Mouse (Mus musculus) kidney, adult 2 months (tissue): ENCODE measurements around the gene Samd11. TPM values are rescaled to one million over a fixed set of nuclear protein-coding genes. Genes with fewer than 3 reads are reported as not detected.

Source experiments
- DNase-seq: peaks from one replicate; pipeline ENCODE4 v3.0.0; 2021
- H3K27ac ChIP-seq: fragments of 200-500 bp; 2 replicates; pipeline ENCODE4 v1.5.1; 2012; ENCODE audit warnings: low read depth, low read length, control low read depth, inconsistent platforms; ENCODE audit not compliant: insufficient read depth
- H3K27me3 ChIP-seq: fragments of 200-500 bp; replicated peaks from 2 replicates; pipeline ENCODE4 v1.6.1; 2012; ENCODE audit warnings: mild to moderate bottlenecking, moderate library complexity, low read length, inconsistent platforms; ENCODE audit not compliant: control insufficient read depth, insufficient read depth
- H3K36me3 ChIP-seq: fragments of 200-500 bp; 2 replicates; pipeline ENCODE4 v1.6.1; 2012; ENCODE audit warnings: mild to moderate bottlenecking, moderate library complexity, low read length, inconsistent platforms; ENCODE audit not compliant: control insufficient read depth, insufficient read depth
- H3K4me1 ChIP-seq: fragments of 200-500 bp; 2 replicates; pipeline ENCODE4 v1.6.1; 2011; ENCODE audit warnings: low read length; ENCODE audit not compliant: control insufficient read depth, insufficient read depth
- H3K4me3 ChIP-seq: fragments of 200-500 bp; 2 replicates; pipeline ENCODE4 v1.5.1; 2011; ENCODE audit warnings: mild to moderate bottlenecking, low read depth, low read length, control low read depth; ENCODE audit not compliant: insufficient read depth
- CTCF ChIP-seq: fragments of 200-500 bp; conservative IDR thresholded peaks from 2 replicates; pipeline ENCODE4 v1.5.1; 2011; ENCODE audit warnings: low read depth, mild to moderate bottlenecking, control low read depth, low read length, moderate library complexity, mixed read lengths; ENCODE audit not compliant: insufficient read depth, insufficient read length
- POLR2A ChIP-seq: fragments of 200-500 bp; IDR thresholded peaks from one replicate; pipeline ENCODE4 v1.6.1; 2011; ENCODE audit warnings: low read depth, low read length, control low read depth
- WGBS: fragments of 180-500 bp; shearing (Covaris S2); methylation state at CpG from one replicate; pipeline ENCODE4 v1.1.7; 2018; 5-methylcytosine and 5-hydroxymethylcytosine counted together
- polyA plus RNA-seq: library from polyadenylated mRNA; depleted of rRNA; stranded (reverse); fragments of >200 nt; gene quantifications from 2 replicates; pipeline ENCODE4 v1.2.3, GENCODE M21; 2012

Gene Samd11
- polyA plus RNA-seq, 1 experiment: 0.39 TPM

DNA sequence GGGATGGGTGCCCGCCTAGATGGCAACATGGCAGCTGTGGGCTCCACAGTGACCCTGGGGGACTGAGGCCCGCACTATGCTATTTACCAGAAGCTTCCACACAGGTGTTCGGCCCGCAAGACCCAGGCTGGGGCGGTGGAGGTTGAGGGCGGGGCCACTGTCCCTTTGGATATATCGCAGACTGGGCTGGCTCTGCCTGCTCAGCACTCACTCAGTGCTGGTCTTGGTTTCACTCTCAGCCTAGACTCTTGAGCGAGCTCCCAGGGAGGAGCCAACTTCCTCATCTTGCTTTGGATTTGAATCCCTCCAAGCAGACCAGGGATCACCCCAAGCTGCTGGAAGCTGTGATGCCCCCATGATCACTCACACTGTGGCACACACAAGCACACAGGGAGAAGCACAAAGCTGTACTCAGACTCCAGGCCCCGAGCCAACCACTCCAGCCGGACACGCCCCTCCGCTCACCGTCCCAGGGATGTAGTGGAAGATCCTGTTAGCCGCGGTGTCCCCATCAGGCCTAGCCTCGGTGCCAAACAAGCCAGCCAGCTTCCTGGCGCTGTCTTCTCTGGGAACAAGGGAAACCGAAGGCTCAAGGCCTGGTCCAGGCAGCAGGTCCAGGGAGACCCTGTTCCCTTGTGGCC, 27.6 kb downstream of the Samd11 start:
- peak; percentile 35 for DNase-seq
- Histone ChIP-seq H3K27me3 (no peaks in the 10 kb centered on the region), H3K4me1 (no peaks in the 10 kb centered on the region), H3K36me3 (no peaks in the 10 kb centered on the region), H3K4me3 (peak overlapping the region; percentile 15; the same call in 1 of the 2 replicates), H3K27ac (no peak overlapping the region)
- TF ChIP-seq POLR2A (no peak), CTCF (no peak)
- WGBS: 47% methylated on average over 18 of the region's 18 CpGs

DNA sequence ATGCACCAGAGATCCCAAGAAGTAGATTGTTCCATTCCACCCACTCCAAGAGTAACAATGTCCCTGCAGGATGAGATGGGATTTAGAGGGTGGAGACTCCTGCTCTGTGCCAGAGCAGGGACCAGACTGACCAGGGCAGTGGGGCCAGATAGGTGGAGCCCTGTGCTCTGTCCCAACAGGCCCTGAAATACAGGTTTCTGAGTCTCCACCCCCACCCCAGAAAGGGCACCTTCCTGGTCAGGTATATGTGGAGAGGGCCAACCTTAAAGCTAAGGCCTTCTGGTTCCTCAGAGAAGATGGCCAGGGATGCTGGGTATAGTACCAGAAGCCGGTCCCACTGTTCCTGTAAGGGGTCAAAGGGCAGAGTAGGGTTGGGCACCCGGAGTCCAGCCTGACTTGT, 31.2 kb downstream of the Samd11 start:
- Histone ChIP-seq H3K27ac (no peak overlapping the region), H3K4me1 (no peaks in the 10 kb centered on the region), H3K27me3 (no peaks in the 10 kb centered on the region), H3K36me3 (no peaks in the 10 kb centered on the region), H3K4me3 (no peak overlapping the region)
- DNase-seq: no peak
- no peak for TF ChIP-seq CTCF
- TF ChIP-seq POLR2A: no peak
- 78% methylated on average over 2 of the region's 2 CpGs for WGBS

DNA sequence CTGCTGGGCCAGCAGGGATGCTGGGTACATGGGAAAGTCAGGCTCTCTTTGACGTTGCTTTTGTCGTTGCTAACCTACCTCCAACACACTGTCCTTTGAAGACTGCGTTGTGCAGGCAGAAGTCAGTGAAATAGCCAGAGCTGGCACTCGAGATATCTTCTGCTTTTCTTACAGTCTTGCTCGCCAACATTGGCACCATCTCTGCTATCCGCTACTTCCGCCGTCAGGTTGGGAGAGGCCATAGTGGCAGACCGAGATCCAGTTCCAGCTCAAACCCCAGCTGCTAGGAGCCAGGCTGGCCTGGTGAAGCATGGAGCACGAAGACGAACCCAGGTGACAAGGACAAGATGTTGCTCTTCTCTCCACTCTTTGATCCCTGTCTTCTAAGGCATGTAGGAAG, 35.5 kb downstream of the Samd11 start:
- Histone ChIP-seq H3K36me3 (no peaks in the 10 kb centered on the region), H3K4me3 (no peak overlapping the region), H3K27me3 (no peaks in the 10 kb centered on the region), H3K27ac (no peak overlapping the region), H3K4me1 (no peaks in the 10 kb centered on the region)
- TF ChIP-seq POLR2A (no peak), CTCF (no peak)
- no peak for DNase-seq
- WGBS: 88% methylated on average over 11 of the region's 11 CpGs

DNA sequence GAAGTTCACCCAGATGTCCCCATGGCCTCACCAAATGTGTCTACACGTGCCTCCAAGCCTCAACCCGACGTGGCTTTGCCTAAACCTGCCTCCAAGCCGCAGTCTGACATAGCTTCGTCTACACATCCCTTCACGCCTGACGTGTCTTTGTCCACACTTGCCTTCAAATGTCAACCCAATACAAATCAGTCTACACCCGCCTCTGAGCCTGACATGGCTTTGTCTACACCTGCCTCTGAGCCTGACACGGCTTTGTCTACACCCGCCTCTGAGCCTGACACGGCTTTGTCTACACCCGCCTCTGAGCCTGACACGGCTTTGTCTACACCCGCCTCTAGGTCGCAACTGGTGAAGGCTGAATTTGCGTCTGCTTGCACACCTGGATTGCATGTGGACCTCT, 37.6 kb downstream of the Samd11 start:
- Histone ChIP-seq H3K36me3 (no peaks in the 10 kb centered on the region), H3K27ac (no peak overlapping the region), H3K4me1 (no peaks in the 10 kb centered on the region), H3K27me3 (no peaks in the 10 kb centered on the region), H3K4me3 (no peak overlapping the region)
- no peak for DNase-seq
- TF ChIP-seq CTCF (no peak), POLR2A (no peak)
- 88% methylated on average over 16 of the region's 16 CpGs for WGBS

DNA sequence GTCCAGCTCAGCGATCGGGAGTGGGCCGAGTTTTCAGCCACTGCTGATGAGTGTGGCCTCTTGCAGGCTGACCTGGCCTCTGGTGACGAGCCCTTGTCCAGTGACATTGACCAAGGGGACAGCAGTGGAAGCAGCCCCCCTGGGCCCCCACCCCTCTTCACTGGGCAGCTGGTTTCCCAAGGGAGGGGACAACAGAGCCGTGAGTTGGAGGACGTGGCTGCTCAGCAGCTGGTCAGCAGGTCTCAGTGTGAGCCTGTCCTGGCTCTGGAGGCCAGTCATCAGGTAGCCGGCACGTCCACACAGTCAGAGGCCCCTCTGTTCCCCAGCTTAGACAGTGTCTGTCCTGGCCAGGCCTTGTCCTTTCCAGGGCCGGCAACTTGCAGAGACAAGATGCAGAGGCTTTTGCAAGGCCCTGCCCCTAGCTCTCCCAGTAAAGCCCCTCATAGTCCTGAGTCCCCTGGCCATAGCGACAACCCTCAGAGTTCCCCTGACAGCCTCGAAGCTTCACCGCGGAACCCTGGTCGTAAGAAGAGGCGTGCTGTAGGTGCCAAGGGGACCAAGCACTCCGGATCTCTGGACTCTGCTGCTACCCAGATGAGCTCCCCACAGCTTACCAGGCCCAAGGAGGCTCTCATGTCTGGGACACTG, 38.3 kb downstream of the Samd11 start:
- no peaks in the 10 kb centered on the region for H3K4me1 ChIP-seq
- no peak for DNase-seq
- WGBS: 81% methylated on average over 16 of the region's 16 CpGs
- no peak overlapping the region for H3K27ac ChIP-seq
- no peak for TF ChIP-seq POLR2A
- no peak for TF ChIP-seq CTCF
- no peak overlapping the region for H3K4me3 ChIP-seq
- H3K27me3 ChIP-seq: no peaks in the 10 kb centered on the region
- no peaks in the 10 kb centered on the region for H3K36me3 ChIP-seq

DNA sequence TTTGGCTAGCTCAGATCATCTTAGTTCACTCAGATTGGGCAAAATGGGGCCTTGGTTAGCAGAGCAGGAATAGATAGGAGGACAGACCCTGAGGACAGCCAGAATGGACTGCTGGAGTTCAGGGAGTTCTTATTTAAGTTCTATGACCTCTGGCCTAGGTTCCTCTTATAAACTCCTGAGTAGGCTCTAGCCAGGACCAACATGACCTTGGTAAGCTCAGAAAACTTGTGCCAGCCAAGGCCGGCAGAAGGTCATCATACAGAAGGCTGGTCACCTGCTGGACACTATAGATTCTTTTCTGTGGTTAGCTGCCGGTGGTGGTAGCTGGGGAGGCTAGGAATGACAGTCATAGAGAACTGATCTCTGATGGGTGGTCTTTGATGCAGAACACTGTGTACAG, 39.3 kb downstream of the Samd11 start:
- peak overlapping the region; percentile 72 for H3K27ac ChIP-seq
- no peak for DNase-seq
- no peak for TF ChIP-seq POLR2A
- no peak for TF ChIP-seq CTCF
- H3K4me3 ChIP-seq: no peak overlapping the region; the same call in 1 of the 2 replicates
- H3K27me3 ChIP-seq: no peaks in the 10 kb centered on the region
- no peaks in the 10 kb centered on the region for H3K36me3 ChIP-seq
- WGBS: 69% methylated on average over 2 of the region's 2 CpGs
- H3K4me1 ChIP-seq: no peaks in the 10 kb centered on the region

DNA sequence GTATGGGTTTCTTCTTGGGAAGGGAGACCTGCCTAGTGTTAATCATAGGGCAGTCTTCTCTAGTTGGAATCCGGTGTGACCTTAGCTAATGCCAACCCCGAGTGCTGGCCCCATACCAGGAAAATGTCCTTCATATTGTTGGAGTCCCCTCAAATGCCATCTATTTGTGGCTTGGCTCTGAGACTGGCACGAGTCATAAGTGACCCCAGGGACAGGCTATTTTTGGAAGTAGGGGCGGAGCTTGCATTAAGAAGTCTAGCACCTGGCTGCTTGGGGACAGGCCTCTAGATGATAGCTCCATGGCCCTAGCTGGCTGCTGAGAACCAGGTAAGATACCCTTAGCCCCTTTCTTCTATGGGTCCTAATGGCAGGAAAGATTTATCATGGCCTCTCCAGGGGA, 39.8 kb downstream of the Samd11 start, which contains the start of gene Perm1:
Gene Perm1 (plus strand): TSS at position 220 of the 400 bp plus-strand sequence.
- Histone ChIP-seq H3K27me3 (no peaks in the 10 kb centered on the region), H3K27ac (peak within 1 kb of the TSS; percentile 72), H3K36me3 (no peaks in the 10 kb centered on the region), H3K4me1 (no peaks in the 10 kb centered on the region), H3K4me3 (no peak within 1 kb of the TSS; the same call in 1 of the 2 replicates)
- WGBS: 43% methylated on average over 4 of the region's 4 CpGs
- TF ChIP-seq CTCF (no peak), POLR2A (no peak)
- peak; percentile 74 for DNase-seq
